ENCODE assay signal across 17 mouse cellular contexts in genomic region chr9:121889927-121890440, GRCm38 (mm10). TPM values are rescaled to one million over a fixed set of nuclear protein-coding genes. Genes with fewer than 3 reads are reported as not detected.
DNase-seq lines count a peak whose midpoint lies in the region; ATAC-seq and TF ChIP-seq lines count a peak whose summit lies in the region.
"Had no signal": no experiment of that assay in that cellular context is flagged by ENCODE, and none has a peak within 500 bp of the region (broad histone marks: within the 10 kb centered on the region; RNA-seq: fewer than 3 reads in every experiment).

No protein-coding gene starts in this region.

- no peak overlapping the region for H3K9ac ChIP-seq in heart, adult 2 months (ENCODE audit: low read depth, low read length)
- H3K9ac ChIP-seq in lung, embryonic 15.5 days, result no peak overlapping the region
- H3K9ac ChIP-seq in heart, embryonic 16.5 days (ENCODE audit: low read length), result peak overlapping the region; percentile 38
- H3K9ac ChIP-seq: midbrain, embryonic 13.5 days had no signal

- DNase-seq in heart, adult 2 months, result no peak
- no peak for DNase-seq in heart, adult 9 months (ENCODE audit: low spot score in 2 of 2)
- DNase-seq in lung, adult 18-20 months, result no peak
- DNase-seq in adipocyte (ENCODE audit: low spot score), result peak; percentile 84
- no peak for DNase-seq in layer of hippocampus, postnatal 10 days (ENCODE audit: low spot score in 2 of 2)
- DNase-seq in layer of hippocampus, adult 9-10 months (ENCODE audit: low spot score), result no peak

- 23% methylated on average over 4 of the region's 4 CpGs for WGBS in heart, adult 2 months
- 26% methylated on average over 4 of the region's 4 CpGs for WGBS in lung, embryonic 15.5 days
- 37% methylated on average over 4 of the region's 4 CpGs for WGBS in heart, embryonic 16.5 days

- H3K79me2 ChIP-seq in heart, adult 2 months (replicated peaks; ENCODE audit: control insufficient read depth, insufficient read depth, low read length), result no peaks in the 10 kb centered on the region

- H3K4me1 ChIP-seq in heart, adult 2 months (ENCODE audit: control insufficient read depth, insufficient read depth, low read length), result peaks cover 5% of the 10 kb centered on the region
- peaks cover 17% of the 10 kb centered on the region for H3K4me1 ChIP-seq in lung, embryonic 15.5 days
- peaks cover 12% of the 10 kb centered on the region for H3K4me1 ChIP-seq in heart, embryonic 16.5 days (ENCODE audit: control insufficient read depth, insufficient read depth, low read length)
- H3K4me1 ChIP-seq: midbrain, embryonic 13.5 days had no signal

- H3K36me3 ChIP-seq in heart, adult 2 months (ENCODE audit: control insufficient read depth, insufficient read depth, low read length), result no peaks in the 10 kb centered on the region
- H3K36me3 ChIP-seq in lung, embryonic 15.5 days, result no peaks in the 10 kb centered on the region
- H3K36me3 ChIP-seq in heart, embryonic 16.5 days (ENCODE audit: control insufficient read depth, insufficient read depth), result no peaks in the 10 kb centered on the region
- H3K36me3 ChIP-seq: midbrain, embryonic 13.5 days had no signal

- H3K27ac ChIP-seq in heart, adult 2 months, result peak overlapping the region; percentile 46
- H3K27ac ChIP-seq in lung, embryonic 15.5 days, result no peak overlapping the region
- H3K27ac ChIP-seq in heart, embryonic 16.5 days (ENCODE audit: low read length), result peak overlapping the region; percentile 55
- H3K27ac ChIP-seq: midbrain, embryonic 13.5 days had no signal

- peak overlapping the region; percentile 49 for H3K4me2 ChIP-seq in lung, embryonic 15.5 days
- peak overlapping the region; percentile 59 for H3K4me2 ChIP-seq in heart, embryonic 16.5 days (ENCODE audit: low read depth, low read length)
- H3K4me2 ChIP-seq: midbrain, embryonic 13.5 days had no signal

- no peak overlapping the region; the same call in 1 of the 2 replicates for H3K4me3 ChIP-seq in heart, adult 2 months
- no peak overlapping the region for H3K4me3 ChIP-seq in lung, embryonic 15.5 days
- peak overlapping the region; percentile 13; the same call in 1 of the 2 replicates for H3K4me3 ChIP-seq in heart, embryonic 16.5 days (ENCODE audit: low read length)
- H3K4me3 ChIP-seq: erythroblast, embryonic 14.5 days; midbrain, embryonic 13.5 days had no signal

- no peak for TF ChIP-seq CTCF in heart, adult 2 months (IDR thresholded peaks at IDR 0.05)

- H3K9me3 ChIP-seq in lung, embryonic 15.5 days, result no peaks in the 10 kb centered on the region
- H3K9me3 ChIP-seq in heart, embryonic 16.5 days (replicated peaks; ENCODE audit: control insufficient read depth, low read length), result no peaks in the 10 kb centered on the region
- H3K9me3 ChIP-seq: midbrain, embryonic 13.5 days had no signal

- intact Hi-C loops in heart, adult 2 months (cut with DNase I), result no loop called here

- ATAC-seq in lung, embryonic 15.5 days (ENCODE audit: borderline replicate concordance, extremely low read depth, low FRiP score, low TSS enrichment), result no peak
- ATAC-seq in heart, embryonic 16.5 days (replicated peaks; ENCODE audit: extremely low read depth, insufficient read depth, low FRiP score), result 0 out of 2 replicates have a peak, but pooled peaks have one; percentile 16
- ATAC-seq: hindbrain, embryonic 16.5 days; midbrain, embryonic 13.5 days had no signal

- no peaks in the 10 kb centered on the region for H3K27me3 ChIP-seq in heart, adult 2 months (ENCODE audit: control insufficient read depth, insufficient read depth, low read length)
- H3K27me3 ChIP-seq in lung, embryonic 15.5 days, result no peaks in the 10 kb centered on the region
- no peaks in the 10 kb centered on the region for H3K27me3 ChIP-seq in heart, embryonic 16.5 days (ENCODE audit: control insufficient read depth, insufficient read depth, low read length)
- H3K27me3 ChIP-seq: midbrain, embryonic 13.5 days had no signal

- no peak for TF ChIP-seq POLR2A in heart, adult 2 months (IDR thresholded peaks at IDR 0.05; ENCODE audit: insufficient read depth, low read depth, low read length)

- no peak for TF ChIP-seq EP300 in heart, adult 2 months (IDR thresholded peaks at IDR 0.05; ENCODE audit: insufficient read depth, low read depth, low read length)

RNA-seq across cellular contexts. Expression of gene Ackr2, which starts 8.2 kb away (rescaled TPM):
- total RNA-seq in heart, adult 2 months (2021), result 1 to 10 TPM in 1 of 2 experiments, under 1 TPM in 1; 0.84 to 2.4 TPM
- polyA plus RNA-seq in heart, adult 2 months (2012; rRNA removed), result 3.1 and 3.5 TPM in 2 replicates
- 1.1 and 1.3 TPM in 2 replicates for polyA plus RNA-seq in lung, embryonic 15.5 days (2015; fragmentation: Nextera tagmentation; extraction: Ambion mirVana)
- polyA plus RNA-seq in heart, embryonic 16.5 days (2015; fragmentation: Nextera tagmentation; extraction: Ambion mirVana), result 2.1 and 2.2 TPM in 2 replicates
- 1 to 10 TPM; 2.4 to 4.1 TPM for total RNA-seq in layer of hippocampus, postnatal 10 days (2021)
- polyA plus RNA-seq: erythroblast, embryonic 14.5 days had no signal

RNA-seq across cellular contexts. Expression of gene Cyp8b1, which starts 26.1 kb away (rescaled TPM):
- total RNA-seq in heart, adult 2 months (2021), result not detected
- 0.06 and 0.15 TPM in 2 replicates for polyA plus RNA-seq in heart, adult 2 months (2012; rRNA removed)
- polyA plus RNA-seq in lung, embryonic 15.5 days (2015; fragmentation: Nextera tagmentation; extraction: Ambion mirVana), result not detected in 2 replicates
- polyA plus RNA-seq in heart, embryonic 16.5 days (2015; fragmentation: Nextera tagmentation; extraction: Ambion mirVana), result 0.13 TPM in 1 of 2 replicates, not detected in the other
- not detected for total RNA-seq in layer of hippocampus, postnatal 10 days (2021)
- total RNA-seq: gastrocnemius, postnatal 14 days; layer of hippocampus, adult 18-20 months; left cerebral cortex, postnatal 4 days; neutrophil, adult 5-6 weeks had no signal
- polyA plus RNA-seq: brain, embryonic 14.5 days; erythroblast, embryonic 14.5 days; hindbrain, embryonic 16.5 days; midbrain, embryonic 13.5 days; small intestine, adult 2 months had no signal

RNA-seq across cellular contexts. Expression of gene Higd1a, which starts 31.8 kb away (rescaled TPM):
- total RNA-seq in heart, adult 2 months (2021), result 100 to 1,000 TPM; 198 to 199 TPM
- polyA plus RNA-seq in heart, adult 2 months (2012; rRNA removed), result 71.7 and 106 TPM in 2 replicates
- polyA plus RNA-seq in lung, embryonic 15.5 days (2015; fragmentation: Nextera tagmentation; extraction: Ambion mirVana), result 155 and 175 TPM in 2 replicates
- 214 and 262 TPM in 2 replicates for polyA plus RNA-seq in heart, embryonic 16.5 days (2015; fragmentation: Nextera tagmentation; extraction: Ambion mirVana)
- total RNA-seq in layer of hippocampus, postnatal 10 days (2021), result 100 to 1,000 TPM in 1 of 2 experiments, 10 to 100 TPM in 1; 99.3 to 103 TPM

RNA-seq across cellular contexts. Expression of gene Ccdc13, which starts 50.7 kb away (rescaled TPM):
- not detected for total RNA-seq in heart, adult 2 months (2021)
- polyA plus RNA-seq in heart, adult 2 months (2012; rRNA removed), result 0.32 and 0.49 TPM in 2 replicates
- 1.2 TPM in 2 replicates for polyA plus RNA-seq in lung, embryonic 15.5 days (2015; fragmentation: Nextera tagmentation; extraction: Ambion mirVana)
- polyA plus RNA-seq in heart, embryonic 16.5 days (2015; fragmentation: Nextera tagmentation; extraction: Ambion mirVana), result 0.34 and 0.42 TPM in 2 replicates
- 1 to 10 TPM; 6.6 to 7.7 TPM for total RNA-seq in layer of hippocampus, postnatal 10 days (2021)
- total RNA-seq: neutrophil, adult 5-6 weeks had no signal
- polyA plus RNA-seq: erythroblast, embryonic 14.5 days had no signal
